Mouse (Mus musculus) cerebellum, adult 8-10 months (tissue): ENCODE data around the gene Zdhhc12.

Source experiments
- DNase-seq: peaks from one replicate; pipeline ENCODE4 v3.0.0; 2022

Zdhhc12 gene

DNA sequence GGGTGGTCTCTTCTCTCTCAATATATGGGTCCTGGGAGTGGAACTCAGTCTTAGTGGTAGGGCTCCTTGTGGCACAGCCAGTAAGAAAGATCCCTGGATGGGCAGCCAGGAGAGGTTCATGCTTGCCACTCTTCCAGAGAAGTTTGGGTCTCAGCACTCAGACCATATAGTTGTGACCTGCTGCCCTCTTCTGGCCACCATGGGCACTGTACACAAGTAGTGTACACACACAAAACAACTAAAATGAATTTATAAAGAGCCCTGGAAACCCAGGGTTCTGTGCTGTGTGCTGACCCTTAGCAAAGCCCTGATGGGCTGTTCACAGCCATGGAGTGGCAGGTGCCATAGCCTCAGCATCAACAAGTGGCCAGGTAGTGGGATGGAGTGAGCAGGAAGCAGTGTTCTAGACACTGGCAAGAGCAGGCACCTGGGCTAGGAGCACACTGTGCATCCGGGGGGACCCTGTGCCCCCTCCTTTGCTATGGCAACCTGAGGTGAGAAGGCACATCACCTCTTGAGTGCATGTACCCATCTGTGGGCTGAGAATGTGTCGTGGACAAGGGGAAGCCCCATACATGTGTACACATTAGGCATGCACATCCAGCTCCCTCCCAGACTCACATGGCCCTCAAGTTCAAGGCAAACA, 2.6 kb upstream of the Zdhhc12 start:
- no peak for DNase-seq

- DNase-seq: no peak
These were observed 750 bp upstream of the Zdhhc12 start for GRCm38 (mm10) chr2:30094208-30094588.

DNA sequence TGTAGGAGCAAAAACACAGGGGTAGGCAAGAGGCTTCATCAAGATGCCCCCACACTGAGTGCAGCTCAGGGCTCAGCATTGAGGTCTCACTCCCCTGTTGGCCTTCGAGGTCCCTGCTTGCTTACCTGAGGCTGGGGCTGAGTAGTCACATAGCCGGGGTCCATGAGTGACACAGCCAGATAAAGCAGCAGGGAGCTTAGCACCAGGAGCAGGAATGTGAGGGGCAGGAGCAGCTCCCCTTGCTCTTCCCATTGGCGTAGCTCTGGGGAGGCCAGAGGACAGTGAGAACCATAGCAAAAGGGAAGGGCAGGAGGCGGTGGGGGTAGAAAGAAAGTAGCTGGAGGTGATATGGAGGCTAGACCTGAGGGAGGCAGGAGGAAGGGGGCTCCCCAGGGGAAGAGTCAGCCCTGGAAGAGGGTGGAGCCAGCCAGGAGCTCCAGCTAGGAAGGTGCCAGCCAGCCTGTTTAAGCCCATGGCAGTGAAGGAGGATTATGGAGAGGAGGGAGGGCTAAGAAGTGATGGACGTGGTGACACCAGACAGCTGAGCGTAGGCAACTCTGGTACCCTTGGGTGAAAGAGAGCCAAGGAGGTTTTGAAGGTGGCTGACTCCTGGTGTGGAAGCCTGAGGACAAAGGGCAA, 1.0 kb downstream of the Zdhhc12 start:
- no peak for DNase-seq

GRCm38 (mm10) chr2:30091521-30091920, 1.9 kb downstream of the Zdhhc12 start:
- DNase-seq: no peak

DNA sequence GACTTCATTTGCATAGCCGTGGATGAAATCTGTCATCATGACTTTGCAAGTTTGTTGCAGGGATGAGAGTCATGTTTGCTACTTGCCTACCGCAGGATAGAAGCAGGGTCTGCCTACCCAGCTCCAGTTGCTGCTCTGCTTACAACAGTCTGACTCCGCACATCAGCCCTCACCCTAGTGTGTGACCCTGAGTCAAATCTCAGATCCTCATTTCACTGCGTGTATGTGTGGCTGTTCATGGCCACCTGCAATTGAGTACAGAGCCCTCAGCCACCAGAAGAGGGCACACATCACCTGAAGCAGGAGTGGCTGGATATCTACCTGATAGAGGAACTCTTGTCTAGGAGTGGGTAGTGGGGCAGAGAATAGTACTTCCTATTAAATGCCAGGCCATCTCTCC, 6.1 kb downstream of the Zdhhc12 start:
- no peak for DNase-seq

- DNase-seq: no peak
These were observed 8.8 kb downstream of the Zdhhc12 start for GRCm38 (mm10) chr2:30084632-30085031.

DNA sequence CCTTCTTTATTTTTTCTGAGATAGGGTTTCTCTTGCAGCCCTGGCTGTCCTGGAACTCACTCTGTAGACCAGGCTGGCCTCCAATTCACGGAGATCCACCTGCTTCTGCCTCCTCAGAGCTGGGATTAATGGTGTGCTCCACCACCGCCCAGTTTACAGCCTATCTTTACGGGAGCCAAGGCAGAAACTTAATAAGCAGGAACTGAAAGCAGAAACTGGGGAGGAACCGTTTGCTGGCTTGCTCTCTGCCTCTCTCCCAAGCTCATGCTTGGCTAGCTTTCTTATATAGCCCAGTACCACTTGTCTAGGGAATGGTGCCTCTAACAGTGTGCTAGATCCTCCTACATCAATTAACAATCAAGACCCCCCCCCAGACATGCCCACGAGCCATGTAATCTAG, 9.3 kb downstream of the Zdhhc12 start:
- no peak for DNase-seq

GRCm38 (mm10) chr2:30080181-30080800, 13.2 kb downstream of the Zdhhc12 start:
- DNase-seq: no peak

GRCm38 (mm10) chr2:30078760-30079159, 14.7 kb downstream of the Zdhhc12 start:
- no peak for DNase-seq

- DNase-seq: no peak
These were observed 15.1 kb downstream of the Zdhhc12 start for GRCm38 (mm10) chr2:30078349-30078712.

- peak; percentile 75 for DNase-seq
These were observed 15.7 kb downstream of the Zdhhc12 start, which contains the start of gene Pkn3 for GRCm38 (mm10) chr2:30077502-30078348. Gene Pkn3 (plus strand): TSS chr2:30077684.

GRCm38 (mm10) chr2:30076959-30077358, 16.5 kb downstream of the Zdhhc12 start:
- no peak for DNase-seq

- DNase-seq: no peak
These were observed 17.0 kb downstream of the Zdhhc12 start for GRCm38 (mm10) chr2:30076439-30076838.

DNA sequence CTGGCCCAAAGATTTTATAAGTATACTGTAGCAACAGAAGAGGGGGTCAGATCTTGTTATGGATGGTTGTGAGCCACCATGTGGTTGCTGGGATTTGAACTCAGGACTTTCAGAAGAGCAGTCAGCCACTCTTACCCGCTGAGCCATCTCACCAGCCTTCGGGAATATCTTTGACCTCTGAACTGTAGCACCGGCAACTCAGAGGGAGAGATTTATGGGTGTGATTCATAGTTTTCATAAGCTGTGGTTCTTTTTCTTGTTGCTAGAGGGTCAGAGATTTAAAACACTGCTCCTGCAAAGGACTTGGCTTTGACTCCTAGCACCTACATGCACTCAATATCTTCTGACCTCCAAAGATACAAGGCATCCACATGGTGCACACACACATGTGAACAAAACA, 17.8 kb downstream of the Zdhhc12 start:
- no peak for DNase-seq

DNA sequence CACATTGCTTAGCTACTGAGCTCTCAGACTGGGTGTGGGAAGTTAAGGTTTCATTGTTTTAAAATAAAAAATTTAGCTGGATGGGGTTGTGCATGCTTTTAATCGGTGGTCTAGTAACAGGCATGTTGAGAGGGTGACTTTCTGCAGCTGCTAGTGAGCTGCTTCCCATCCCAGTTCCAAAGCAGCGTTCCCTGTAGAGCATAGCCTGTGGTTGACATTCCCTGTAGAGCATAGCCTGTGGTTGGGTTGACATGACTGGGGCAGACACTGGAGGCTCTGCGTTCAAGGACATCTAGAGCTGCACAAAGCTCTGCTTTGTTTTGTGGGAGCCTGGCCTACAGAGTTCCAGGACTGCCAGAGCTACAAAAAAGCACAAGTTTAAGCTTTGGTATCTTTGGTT, 20.2 kb downstream of the Zdhhc12 start:
- no peak for DNase-seq

DNA sequence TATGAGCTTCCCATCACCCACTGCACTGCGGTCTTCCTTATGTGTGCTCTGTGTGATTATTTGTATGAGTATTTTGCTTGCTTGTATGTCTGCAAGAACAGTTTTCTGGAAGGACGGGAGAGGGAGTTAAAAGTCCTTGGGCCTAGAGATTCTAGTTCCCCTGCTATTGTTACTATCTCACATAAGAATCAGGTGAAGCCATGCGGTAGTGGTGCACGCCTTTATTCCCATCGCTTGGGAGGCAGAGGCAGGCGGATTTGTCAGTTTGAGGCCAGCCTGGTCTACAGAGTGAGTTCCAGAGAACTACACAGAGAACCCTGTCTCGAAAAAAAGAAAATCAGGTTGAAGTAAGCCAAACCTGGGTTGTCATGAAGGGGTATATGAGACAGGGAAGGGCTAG, 20.6 kb downstream of the Zdhhc12 start:
- no peak for DNase-seq

DNA sequence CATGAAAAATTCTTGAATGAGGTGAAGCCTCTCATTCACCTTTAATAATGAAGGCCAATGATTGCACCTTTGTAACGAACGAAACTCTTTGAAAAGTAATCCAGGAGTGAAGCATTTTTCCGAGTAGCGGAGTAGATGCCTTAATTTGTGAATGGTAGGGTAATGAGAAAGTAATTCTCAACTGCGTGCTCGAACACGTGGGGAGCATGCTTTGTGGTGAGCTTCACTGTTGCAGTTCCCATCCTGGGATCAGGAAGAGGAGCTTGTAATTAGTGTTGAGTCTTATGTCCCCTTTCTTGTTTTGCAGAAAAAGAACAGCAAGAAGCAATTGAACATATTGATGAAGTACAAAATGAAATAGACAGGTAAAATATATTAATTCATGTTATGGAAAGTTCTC, 25.5 kb downstream of the Zdhhc12 start:
- DNase-seq: no peak

GRCm38 (mm10) chr2:30067031-30067888, 26.2 kb downstream of the Zdhhc12 start:
- peak; percentile 47 for DNase-seq

DNA sequence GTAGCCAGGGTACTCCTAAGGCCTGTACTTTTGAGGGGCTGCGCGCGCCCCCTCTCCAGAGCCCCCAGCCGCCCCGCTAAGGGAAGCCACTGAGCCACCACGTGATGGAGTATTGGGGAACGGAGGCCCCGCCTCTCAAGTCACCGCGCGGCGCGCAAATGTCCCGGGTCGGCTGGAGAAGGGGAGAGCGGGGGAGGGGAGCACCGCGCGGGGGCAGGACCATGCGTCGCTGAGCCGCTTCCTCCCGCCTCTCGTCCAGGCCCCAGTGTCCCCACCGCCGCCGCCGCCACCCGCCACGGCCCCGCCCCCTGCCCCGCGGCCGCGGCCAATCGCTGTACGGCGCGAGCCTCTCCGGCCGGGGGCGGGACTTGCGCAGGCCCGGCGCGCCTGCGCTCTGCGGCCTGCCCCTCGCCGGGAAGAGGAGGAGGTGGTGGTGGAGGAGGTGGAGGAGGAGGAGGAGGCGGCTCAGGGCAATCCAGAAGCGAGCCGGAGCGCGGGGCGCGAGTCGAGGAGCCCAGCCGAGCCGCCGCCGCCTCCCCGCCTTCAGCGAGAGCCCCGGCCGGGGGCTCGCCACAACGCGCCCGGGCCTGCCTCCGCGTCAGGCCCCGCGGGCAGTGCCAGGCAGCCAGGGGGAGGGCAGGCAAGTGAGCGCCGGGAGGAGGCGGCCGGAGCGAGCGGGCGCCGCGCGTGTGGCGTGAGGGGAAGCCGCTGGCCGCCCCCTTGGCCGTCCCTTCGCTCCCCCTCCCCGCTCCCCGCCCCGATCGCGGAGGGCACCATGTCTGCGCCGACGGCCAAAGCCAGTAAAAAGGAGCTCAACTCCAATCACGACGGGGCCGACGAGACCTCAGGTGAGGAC, 27.2 kb downstream of the Zdhhc12 start:
- DNase-seq: peak; percentile 92

DNA sequence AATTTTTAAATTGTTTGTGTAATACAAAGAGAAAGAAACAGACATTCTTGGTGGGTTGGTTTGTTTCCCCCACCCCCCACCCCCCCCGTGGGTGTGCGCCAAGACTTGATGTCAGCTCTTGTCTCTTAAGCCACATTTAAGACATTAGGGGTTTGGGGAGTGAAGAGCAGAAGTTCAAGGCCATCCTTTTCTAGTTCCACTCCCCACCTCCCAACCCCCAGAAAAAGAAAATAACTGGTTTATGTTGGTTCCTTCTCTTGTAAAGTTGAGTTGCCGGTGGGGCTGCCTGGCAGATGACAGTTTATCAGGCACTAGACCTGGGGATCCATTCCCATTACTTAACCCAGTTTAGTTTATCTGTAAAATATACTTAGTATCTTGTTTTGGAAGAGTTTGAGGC, 29.1 kb downstream of the Zdhhc12 start:
- no peak for DNase-seq

DNA sequence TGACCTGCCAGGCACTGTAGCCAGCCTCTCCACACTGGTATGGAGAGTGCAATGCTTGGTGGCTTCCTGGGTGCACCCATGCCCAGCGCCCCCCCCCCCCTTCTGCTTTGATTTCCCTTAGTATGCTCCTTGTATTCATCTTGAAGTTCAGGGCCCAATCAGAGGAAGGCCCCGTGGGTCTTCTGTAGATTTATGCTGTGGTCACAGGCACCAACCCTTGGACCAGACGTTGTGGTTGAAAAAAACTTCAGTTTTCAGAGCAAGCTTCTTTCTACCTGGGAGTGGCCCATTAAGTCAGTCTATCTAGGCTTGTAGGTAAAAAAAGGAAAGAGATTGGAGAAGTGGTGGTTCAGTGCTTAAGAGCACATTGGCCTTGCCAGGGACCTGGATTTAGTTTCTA, 29.7 kb downstream of the Zdhhc12 start:
- no peak for DNase-seq

GRCm38 (mm10) chr2:30063235-30063634, 30.2 kb downstream of the Zdhhc12 start:
- no peak for DNase-seq
